Mouse (Mus musculus): ENCODE measurements around the gene Golph3.

The Golph3 gene

DNA sequence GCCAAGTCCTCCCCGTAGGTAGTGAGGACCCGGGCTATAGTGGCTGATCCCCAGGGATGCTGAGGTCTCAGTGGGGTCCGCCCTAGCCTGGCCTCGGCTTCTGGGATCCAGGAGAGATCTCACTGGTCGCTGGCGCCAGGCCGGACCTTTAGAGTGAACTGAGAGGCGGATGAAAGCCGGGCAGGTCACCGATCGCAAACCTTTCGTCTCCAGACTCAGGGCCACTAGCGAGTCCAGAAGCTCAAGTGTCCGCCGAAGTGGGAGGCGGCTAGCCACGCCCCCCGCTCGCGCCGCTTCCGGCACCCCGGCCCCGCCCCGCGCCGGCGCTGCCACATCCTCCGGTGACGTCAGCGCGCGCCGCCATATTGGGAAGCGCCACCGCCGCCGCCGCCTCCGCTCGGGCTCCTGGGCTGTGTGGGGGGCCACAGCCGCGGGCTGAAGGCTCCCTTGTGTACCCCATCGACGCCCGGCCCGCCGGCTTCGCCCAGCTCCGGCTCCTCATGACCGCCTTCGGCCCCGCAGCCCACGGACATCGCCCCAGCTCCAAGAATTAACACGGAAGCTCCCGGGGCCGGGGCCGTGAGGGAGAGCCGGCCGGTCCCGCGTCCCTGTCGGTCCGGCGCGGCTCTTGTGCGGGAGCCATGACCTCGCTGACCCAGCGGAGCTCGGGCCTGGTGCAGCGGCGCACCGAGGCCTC, at the start of gene Golph3:
Gene Golph3 (plus strand): TSS at position 360 of the 697 bp plus-strand sequence.
- DNase-seq (ENCODE audit: low spot score in 2 of 2): peak; percentile 90 to 91

DNA sequence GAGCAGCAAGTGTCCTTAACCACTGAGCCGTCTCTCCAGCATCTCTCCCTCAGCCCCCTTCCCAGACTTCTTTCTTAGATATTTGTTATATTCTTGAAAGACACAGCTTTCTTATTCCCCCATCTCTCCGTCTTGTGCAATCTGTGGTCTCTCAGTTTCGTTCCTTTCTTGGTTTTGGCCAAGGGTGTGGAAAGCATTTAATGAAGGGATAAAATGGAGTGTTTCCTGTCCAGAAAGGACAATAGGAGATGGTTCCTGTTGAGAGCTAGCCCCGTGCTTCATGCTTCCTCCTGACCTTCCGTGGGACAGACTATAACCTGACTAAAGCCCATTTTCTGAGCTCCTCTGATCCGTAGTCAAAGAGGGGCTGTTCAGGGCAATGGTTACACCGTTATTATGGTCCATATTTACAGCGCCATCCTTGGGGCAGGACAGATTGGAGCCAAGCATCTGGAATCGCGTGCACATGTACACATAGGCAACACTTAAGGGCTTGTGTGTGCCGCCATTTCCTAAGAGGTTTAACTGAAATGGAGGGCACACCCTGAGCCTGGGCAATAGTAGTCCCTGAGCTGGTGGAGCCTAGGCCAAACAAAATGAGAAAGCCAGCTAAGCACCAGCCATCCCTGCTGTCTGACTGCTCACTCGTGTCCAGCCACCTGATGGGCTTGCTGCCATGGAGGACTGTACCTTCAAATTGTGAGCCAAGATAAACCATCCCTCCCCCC, 47.8 kb upstream of the Golph3 start:
- no peak for DNase-seq (ENCODE audit: low spot score in 2 of 2)

DNA sequence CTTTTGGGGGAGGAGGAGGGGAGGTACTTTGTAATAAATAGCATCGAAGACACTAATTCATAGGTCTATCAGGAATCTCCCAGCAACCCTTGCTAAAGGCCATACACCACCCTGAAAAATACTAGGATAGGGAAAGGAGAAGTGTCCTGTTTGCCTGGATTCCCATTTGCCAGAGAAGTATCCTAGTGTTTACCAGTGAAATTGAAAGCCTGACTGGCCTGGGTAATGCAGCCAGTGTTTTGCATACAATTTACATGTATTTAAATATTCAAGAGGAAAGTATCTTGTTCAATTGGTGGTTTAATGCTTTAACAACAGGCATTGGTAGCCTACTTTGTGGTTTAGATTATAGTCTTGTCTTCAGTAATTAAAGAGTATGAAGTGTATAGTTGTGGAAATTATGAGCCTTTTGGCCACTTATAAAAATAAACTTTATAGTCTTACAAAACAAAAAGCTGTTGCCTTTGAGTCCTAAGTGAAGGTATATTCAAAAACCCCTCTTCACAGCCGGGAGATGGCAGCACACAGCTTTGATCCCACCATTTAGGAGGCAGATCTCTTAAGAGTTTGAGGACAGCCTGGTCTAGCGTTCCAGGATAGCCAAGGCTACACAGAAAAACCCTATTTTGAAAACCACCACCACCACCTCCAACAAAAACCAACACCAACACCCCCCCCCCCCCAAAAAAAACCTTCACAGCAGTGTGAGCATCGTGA, 47.0 kb upstream of the Golph3 start:
- DNase-seq (ENCODE audit: low spot score in 2 of 2): no peak

DNA sequence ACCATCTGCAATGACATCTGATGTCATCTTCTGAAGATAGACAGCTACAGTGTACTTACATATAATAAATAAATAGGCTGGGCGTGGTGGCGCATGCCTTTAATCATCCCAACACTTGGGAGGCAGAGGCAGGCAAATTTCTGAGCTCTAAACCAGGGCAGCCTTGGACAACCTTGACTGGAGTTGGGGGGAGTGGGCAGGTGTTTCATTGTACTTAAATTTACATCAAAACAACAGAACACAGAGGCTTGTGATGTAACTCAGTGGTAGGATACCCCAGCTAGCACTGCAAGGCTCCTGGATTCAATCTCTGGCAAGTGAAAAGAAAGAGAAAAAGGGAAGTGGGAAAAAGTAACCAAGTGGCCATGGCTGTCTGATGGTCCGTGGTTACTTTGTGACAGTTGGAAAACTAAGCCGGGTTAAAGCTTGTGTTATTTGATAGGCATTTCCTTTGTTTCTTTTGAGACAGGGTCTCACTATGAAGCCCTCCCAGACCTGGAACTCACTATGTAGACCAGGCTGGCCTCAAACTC, 46.1 kb upstream of the Golph3 start:
- no peak for DNase-seq (ENCODE audit: low spot score in 2 of 2)

DNA sequence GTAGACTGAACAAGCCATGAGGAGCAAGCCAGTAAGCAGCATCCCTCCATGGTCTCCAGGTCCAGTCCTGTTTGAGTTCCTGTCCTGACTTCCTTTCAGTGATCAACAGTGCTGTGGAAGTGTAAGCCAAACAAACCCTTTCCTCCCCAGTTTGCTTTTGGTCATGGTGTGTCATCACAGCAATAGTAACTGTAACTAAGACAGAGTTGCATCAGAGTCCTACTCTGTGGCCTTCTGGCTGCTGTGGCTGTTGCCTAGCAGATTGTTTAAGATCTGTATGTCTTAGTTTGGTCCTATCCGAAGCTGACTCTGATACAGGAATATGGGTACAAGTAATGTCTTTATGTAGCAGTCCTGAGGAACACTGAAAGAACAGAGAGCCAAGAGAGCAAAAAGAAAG, 41.4 kb upstream of the Golph3 start:
- DNase-seq (ENCODE audit: low spot score in 2 of 2): no peak

DNA sequence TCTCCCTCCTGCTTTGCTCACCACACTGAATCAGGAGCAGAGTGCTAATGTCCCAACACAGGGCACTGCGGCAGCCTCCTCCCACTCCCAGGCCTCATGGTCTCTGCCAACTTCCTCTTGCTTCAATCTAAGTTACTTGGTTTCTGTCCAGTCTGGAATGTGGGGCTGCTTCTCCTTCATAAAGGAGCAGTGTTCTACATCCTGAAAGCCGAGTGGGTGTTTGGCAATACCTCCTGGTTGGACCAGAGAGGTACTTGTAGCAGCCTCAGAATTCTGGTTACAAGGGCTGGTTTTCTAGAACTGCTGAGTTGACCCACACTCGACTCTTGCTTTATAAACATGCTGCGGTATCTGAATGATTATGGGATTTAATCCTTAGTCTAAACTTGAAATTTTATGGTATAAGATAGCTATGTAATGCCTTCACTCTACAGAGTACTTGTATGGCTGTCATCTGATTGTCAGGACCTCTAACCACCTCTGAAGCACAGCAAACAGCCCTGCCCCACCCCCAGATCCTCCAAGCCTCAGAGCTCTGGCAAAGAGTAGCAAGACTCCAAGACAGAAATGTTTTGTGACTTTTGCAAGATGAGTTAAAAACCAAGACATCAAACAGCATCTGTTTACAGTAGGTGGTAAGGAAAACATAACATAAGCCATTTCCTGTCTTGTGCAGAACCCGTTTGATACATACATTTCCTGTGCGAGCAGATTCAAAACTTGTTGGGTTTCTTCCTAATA, 36.3 kb upstream of the Golph3 start:
- no peak for DNase-seq (ENCODE audit: low spot score in 2 of 2)

DNA sequence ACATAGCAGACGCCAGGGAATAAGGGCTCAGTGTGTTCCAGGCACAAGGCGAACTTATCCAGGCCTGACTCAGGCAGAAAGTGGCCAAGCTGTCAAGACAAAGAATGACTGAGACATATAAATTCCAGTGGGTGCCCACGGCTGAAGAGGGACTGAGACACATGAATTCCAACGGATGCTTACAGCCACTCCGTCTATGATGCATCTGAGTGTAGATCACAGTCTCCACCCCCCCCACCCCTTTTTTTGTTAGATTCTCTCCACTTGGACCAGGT, 35.8 kb upstream of the Golph3 start:
- no peak for DNase-seq (ENCODE audit: low spot score in 2 of 2)

DNA sequence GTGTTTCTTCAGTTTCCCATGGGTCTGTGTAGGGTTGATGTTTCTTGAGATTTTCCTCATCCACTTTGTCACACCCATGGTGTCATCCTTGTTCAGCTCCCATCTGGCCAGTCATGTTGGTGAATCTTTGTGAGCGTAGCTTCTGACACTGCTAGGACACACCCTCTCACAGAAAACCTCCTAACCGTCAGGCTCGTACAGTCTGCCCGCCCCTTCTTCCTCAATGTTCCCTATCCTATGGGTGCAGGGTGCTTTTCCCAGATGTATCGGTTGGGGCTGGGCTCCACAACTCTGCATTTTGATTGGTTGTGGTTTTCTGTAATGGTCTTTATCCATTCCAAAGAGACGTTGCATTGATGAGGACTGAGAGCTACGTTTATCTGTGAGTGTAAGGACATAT, 30.9 kb upstream of the Golph3 start:
- no peak for DNase-seq (ENCODE audit: low spot score in 2 of 2)

DNA sequence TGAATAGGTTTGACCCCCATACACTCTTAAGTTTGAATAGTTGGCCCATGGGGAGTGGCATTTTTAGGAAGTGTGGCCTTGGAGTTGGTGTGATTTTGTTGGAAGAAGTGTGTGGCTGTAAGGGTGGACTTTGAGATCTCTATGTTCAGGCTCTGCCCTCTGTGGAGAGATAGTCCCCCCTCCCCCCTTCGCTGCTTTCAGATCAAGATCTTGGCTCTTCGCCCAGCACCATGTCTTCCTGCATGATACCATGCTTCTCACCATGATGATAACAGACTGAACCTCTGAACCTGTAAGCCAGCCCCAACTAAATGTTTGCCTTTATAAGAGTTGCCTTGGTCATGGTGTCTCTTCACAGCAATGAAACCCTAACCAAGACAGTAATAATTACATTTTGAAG, 29.5 kb upstream of the Golph3 start:
- DNase-seq (ENCODE audit: low spot score in 2 of 2): no peak

DNA sequence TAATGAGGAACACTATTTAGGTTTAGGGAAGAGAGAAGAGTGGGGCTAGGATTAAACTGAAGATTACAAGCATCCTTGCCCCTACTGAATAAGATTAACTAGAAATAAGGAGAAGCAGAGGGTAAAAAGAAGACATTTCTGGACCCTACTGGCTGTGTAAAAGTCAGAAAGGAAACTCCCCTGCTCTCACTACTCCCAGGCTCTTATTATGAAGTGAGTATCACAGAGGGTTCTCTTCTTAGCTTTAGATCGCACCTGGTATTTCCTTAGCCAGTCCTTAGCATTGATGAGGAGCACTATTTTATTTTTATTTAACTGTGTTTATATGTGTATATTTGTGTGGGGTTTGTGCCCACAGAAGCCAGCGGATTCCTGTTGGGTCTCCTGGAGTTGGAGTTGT, 25.0 kb upstream of the Golph3 start:
- no peak for DNase-seq (ENCODE audit: low spot score in 2 of 2)

DNA sequence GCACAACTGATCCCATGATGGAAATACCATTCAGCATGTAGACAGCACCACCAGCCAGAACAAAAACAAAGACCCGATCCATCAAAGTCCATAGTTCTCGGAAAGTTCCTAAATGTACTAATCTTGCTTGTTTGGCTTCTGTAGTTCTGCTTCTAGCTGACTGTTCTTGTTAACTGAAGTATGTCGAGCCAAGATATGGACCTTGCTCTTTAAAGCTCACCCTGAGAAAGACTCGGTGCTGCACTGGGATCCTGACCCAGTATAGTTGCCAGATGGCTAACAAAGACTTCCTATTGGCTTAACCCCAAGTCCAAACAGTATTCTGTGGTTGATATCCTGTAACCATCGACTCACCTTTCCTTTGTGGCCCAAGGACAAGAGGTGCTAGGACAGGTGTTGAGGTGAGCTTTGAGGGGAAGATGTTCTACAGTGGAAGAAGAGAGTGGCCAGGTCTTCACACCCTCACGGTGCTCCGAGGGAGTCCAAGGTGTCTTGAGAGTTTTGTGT, 23.0 kb upstream of the Golph3 start:
- DNase-seq (ENCODE audit: low spot score in 2 of 2): no peak

DNA sequence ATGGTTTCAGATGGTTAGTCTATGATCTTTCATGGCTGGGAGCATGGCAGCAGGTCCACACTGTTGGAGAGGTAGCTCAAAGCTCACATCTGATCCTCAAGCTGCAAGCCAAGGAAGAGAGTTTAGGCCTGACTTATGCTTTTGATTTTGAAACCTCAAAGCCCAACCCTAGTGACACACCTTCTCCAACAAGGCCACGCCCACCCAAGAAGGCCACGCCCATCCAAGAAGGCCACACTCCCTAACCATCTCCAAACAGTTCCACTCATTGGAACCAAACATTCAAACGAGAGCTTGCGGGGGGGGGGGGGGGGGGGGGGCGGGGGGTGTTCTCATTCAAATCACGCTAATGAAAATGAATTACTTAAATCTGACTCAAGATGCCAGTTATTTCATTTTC, 19.5 kb upstream of the Golph3 start:
- DNase-seq (ENCODE audit: low spot score in 2 of 2): no peak

DNA sequence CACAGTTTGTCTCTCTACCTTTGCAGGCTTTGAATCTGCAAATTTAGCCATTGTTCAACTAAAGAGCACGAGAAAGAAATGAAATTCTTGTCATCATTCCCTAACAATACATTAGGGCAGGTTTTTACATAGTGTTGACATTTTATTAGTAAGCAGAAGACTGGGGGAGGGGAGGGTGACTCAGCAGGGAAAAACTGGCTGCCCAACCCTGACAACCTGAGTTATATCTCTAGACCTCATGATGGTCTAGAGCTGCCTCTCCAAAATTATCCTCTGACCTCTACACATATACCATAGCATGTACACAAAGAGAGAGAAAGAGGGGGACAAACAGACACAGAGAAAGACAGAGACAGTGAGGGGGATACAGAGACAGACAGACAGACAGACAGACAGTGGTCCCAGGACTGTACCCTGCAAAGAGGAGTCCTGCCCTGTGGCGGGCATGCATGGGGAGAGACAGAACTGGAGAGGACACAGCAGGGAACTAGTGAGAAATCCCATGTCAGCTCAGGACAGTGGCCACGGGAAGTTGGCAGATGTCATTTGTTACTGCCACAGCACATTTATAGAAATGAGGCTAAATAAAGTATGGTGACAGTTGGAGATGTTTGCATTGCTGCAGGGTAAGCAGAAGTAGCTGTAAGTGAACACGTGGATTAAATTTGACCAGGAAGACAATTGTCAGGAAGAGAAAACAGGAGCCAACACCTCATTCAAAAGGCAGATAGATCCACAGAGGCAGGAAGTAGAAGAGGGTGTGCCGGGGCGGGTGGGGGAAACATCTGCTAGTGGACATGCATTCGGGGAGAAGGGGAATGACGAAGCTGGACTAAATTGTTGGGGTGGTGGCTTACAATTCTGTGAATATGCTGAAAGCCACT, 14.8 kb upstream of the Golph3 start:
- no peak for DNase-seq (ENCODE audit: low spot score in 2 of 2)

DNA sequence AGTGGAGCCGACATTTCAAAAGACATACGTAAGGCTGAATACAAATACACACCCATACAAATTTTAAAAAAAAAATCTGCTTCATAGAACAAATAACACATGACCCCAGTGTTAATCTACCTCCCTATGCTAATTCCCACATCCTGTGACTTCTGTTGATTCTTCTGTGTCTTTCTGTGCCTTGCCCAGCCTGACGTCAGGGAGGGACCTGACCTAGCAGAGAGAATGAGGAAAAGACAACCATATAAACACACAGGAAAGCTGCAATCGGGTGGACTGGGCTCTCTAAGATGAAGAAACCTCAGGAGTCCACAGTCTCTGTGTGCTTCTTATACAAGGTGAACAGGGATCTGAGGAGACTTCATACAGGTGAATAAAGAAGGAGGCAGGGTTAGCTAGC, 14.1 kb upstream of the Golph3 start:
- DNase-seq (ENCODE audit: low spot score in 2 of 2): no peak

DNA sequence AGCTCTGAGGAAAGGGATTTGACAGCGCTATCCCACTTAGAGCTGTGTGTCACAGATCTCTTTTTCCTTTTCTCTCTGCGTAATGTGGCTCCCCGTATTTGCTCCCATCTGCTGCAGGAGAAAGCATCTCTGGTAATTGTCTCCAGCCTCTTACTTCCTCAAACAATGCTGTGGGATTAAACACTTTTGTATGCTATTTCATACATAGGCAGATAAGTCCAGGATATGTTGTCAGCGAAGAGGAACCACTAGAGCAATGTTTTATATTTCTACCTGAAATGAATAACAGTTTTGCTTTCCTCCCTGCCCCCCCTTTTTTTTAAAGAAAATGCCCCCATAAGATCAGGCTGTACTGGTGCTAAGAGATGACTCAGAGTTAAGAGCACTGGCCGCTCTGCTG, 12.7 kb upstream of the Golph3 start:
- DNase-seq (ENCODE audit: low spot score in 2 of 2): no peak

DNA sequence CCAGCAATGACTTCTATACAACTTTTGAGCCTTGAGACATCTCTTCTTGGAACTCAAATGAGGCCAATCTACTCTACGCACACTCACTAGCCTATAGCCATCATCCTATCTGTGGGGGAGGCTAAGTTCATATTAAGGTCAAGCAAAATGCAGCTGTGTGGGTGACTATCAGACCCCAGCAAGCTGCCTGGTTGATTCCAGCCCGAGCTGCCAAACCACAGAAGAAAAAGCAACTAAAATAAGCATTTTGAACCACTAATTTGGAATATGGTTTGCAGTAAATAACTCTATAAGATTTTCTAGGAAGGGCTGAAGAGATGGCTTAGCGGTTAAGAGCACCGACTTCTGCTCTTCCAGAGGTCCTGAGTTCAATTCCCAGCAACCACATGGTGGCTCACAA, 10.6 kb upstream of the Golph3 start:
- DNase-seq (ENCODE audit: low spot score in 2 of 2): no peak

DNA sequence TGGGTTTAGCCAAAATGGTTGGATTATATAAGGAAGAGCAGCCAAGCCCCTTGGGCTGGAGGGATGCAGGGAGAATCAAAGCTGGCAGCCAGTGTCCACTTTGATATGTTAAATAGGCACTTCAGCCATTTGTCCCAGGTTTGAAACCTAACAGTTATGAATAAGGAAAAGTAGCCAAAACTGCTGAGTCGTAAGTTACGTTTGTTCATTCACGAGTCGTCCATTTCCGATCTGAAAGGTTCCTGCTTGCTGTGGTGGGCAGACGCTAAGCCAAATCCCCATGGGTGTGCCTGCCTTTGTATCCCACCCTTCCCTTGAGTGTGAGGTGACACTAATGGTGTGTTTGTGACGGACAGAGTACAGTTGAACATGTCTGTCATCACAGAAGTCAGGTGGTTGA, 9.8 kb upstream of the Golph3 start:
- DNase-seq (ENCODE audit: low spot score in 2 of 2): no peak

DNA sequence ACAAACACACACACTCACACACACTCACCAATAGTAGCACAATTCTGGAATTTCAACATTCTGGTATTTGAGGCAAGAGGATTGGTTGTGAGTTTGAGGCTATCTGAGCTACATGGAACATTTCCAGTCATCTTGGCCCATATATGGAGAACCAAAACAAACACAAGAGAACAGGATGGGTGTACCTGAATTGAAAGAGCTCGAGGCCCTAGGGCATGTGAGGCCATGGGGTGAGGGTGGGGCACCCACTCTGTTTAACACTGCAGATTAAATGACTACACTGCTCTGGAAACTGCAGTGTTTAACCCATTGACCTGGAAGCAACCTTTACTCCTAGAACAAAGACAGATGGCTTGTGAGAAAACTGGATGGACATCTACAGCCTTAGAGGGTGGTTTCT, 8.0 kb upstream of the Golph3 start:
- no peak for DNase-seq (ENCODE audit: low spot score in 2 of 2)

DNA sequence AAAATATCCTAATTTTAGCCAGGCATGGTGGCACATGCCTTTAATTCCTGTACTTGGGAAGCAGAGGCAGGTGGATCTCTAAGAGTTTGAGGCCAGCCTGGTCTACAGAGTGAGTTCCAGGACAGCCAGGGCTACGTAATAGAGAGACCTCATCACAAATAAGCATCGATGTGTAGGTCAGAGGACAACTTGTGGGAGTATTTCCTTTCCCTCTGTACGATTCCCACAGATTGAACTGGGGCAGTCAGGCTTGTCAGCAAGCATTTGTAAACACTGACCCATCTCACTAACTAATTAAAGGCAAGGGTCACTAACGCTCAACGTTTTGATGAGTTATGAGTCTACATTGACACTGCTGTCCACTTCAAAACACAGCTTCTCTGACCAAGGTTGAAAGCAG, 6.7 kb upstream of the Golph3 start:
- no peak for DNase-seq (ENCODE audit: low spot score in 2 of 2)

DNA sequence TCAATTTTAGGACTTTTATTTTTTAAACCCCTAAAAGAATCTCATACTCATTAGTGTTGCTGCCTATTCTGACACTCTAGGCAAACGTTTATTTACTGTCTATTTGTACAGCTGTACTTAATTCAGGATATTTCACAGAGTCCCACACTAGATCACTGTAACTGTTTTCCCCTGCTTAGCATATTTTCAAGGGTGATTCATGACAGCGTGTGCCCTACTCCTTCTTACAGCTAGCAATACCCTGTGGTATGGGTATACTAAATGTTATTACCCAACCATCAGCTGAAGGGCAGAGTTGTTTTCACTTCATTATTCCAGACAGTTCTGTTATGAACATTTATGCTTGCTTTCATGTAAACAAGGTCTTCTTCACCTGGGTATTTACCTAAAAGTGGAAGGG, 5.3 kb upstream of the Golph3 start:
- DNase-seq (ENCODE audit: low spot score in 2 of 2): no peak

DNA sequence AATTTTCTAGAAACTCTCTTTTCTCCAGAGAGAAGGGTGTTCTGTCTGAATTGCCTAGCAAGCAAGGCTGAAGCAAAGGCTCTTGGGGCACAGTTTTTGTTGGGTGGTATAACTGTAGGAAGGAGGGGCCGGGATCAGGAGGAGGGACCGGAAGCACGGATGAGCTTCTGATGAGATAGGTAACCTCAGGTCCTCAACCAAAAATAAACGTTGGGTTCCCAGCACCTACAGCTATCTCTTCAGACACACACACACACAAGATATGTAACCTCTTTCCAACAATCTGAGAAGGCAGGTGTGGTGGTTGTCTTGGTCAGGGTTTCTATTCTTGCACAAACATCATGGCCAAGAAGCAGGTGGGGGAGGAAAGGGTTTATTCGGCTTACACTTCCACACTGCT, 4.0 kb upstream of the Golph3 start:
- no peak for DNase-seq (ENCODE audit: low spot score in 2 of 2)
